Mouse (Mus musculus): Measurements from ENCODE around the gene Dnal1. TPM values are rescaled to one million over a fixed set of nuclear protein-coding genes. Genes with fewer than 3 reads are reported as not detected.

Dnal1 gene
- polyA plus RNA-seq, 1 experiment = 6.3 TPM

- WGBS = 79% methylated on average over 6 of the region's 6 CpGs
Measured at GRCm38 (mm10) chr12:84195195-84195594, 81.0 kb downstream of the Dnal1 start.

More at GRCm38 (mm10) chr12:84195195-84195594, 81.0 kb downstream of the Dnal1 start:
- TF ChIP-seq POLR2A (IDR thresholded peaks at IDR 0.05; ENCODE audit: low read depth, low read length) (no peak), CTCF (conservative IDR thresholded peaks at IDR 0.05; ENCODE audit: insufficient read depth, insufficient read length, low read depth, low read length) (no peak)
- Histone ChIP-seq H3K36me3 (ENCODE audit: control insufficient read depth, insufficient read depth, low read length) (no peaks in the 10 kb centered on the region), H3K4me3 (ENCODE audit: insufficient read depth, low read depth, low read length) (no peak overlapping the region), H3K27me3 (replicated peaks; ENCODE audit: control insufficient read depth, insufficient read depth, low read length) (no peaks in the 10 kb centered on the region), H3K27ac (ENCODE audit: insufficient read depth, low read depth, low read length) (no peak overlapping the region), H3K4me1 (ENCODE audit: control insufficient read depth, insufficient read depth, low read length) (peaks cover 30% of the 10 kb centered on the region)
- no peak for DNase-seq

Other genes starting within 250 kb of the Dnal1 start
- 63.7 and 76.5 TPM in 2 replicates for gene Numb, start 192.4 kb upstream of the Dnal1 start, polyA plus RNA-seq (2012; rRNA removed)
- 5.7 and 7.4 TPM in 2 replicates for gene Riox1, start 163.8 kb upstream of the Dnal1 start, polyA plus RNA-seq (2012; rRNA removed)
- gene Heatr4, start 129.5 kb upstream of the Dnal1 start, polyA plus RNA-seq (2012; rRNA removed) = 0.04 TPM in 1 of 2 replicates, not detected in the other
- gene Acot2, start 126.5 kb upstream of the Dnal1 start, polyA plus RNA-seq (2012; rRNA removed) = 32.8 and 32.9 TPM in 2 replicates
- 67.8 and 73.1 TPM in 2 replicates for gene Acot1, start 104.9 kb upstream of the Dnal1 start, polyA plus RNA-seq (2012; rRNA removed)
- gene Acot4, start 76.0 kb upstream of the Dnal1 start, polyA plus RNA-seq (2012; rRNA removed) = 47.8 and 63.5 TPM in 2 replicates
- gene Gm49366, start 75.4 kb upstream of the Dnal1 start, polyA plus RNA-seq (2012; rRNA removed) = 0.35 TPM in 1 of 2 replicates, not detected in the other
- gene Acot3, start 62.2 kb upstream of the Dnal1 start, polyA plus RNA-seq (2012; rRNA removed) = 30.7 and 37.0 TPM in 2 replicates
- gene Acot5, start 45.0 kb upstream of the Dnal1 start, polyA plus RNA-seq (2012; rRNA removed) = 0.12 and 0.16 TPM in 2 replicates
- 6.9 and 7.1 TPM in 2 replicates for gene Acot6, start 13.7 kb upstream of the Dnal1 start, polyA plus RNA-seq (2012; rRNA removed)
- 0.05 TPM in 1 of 2 replicates, not detected in the other for gene Pnma1, start 34.1 kb downstream of the Dnal1 start, polyA plus RNA-seq (2012; rRNA removed)
- 6.7 and 7.4 TPM in 2 replicates for gene Elmsan1, start 104.5 kb downstream of the Dnal1 start, polyA plus RNA-seq (2012; rRNA removed)
- gene Ptgr2, start 170.9 kb downstream of the Dnal1 start, polyA plus RNA-seq (2012; rRNA removed) = 31.0 and 50.5 TPM in 2 replicates
- 18.8 and 23.8 TPM in 2 replicates for gene Zfp410, start 202.5 kb downstream of the Dnal1 start, polyA plus RNA-seq (2012; rRNA removed)
- 47.7 and 51.2 TPM in 2 replicates for gene Coq6, start 247.3 kb downstream of the Dnal1 start, polyA plus RNA-seq (2012; rRNA removed)
- 1.2 and 1.3 TPM in 2 replicates for gene Fam161b, start 247.5 kb downstream of the Dnal1 start, polyA plus RNA-seq (2012; rRNA removed)